In genomic region chr2:35322404-35323164, GRCm38 (mm10) we compare ENCODE assay signal across 10 mouse cellular contexts. TPM values are rescaled to one million over a fixed set of nuclear protein-coding genes. Genes with fewer than 3 reads are reported as not detected.
DNase-seq lines count a peak whose midpoint lies in the region; ATAC-seq lines count a peak whose summit lies in the region.
"Had no signal": no experiment of that assay in that cellular context is flagged by ENCODE, and none has a peak within 500 bp of the region (broad histone marks: within the 10 kb centered on the region; RNA-seq: fewer than 3 reads in every experiment).

No protein-coding gene starts in this region.

- H3K4me2 ChIP-seq in heart, embryonic 16.5 days (ENCODE audit: low read depth, low read length) = peak overlapping the region; percentile 49

- no peaks in the 10 kb centered on the region for H3K27me3 ChIP-seq in heart, embryonic 16.5 days (ENCODE audit: control insufficient read depth, insufficient read depth, low read length)

- peak overlapping the region; percentile 49 for H3K9ac ChIP-seq in heart, embryonic 16.5 days (ENCODE audit: low read length)

- H3K9me3 ChIP-seq in heart, embryonic 16.5 days (replicated peaks; ENCODE audit: control insufficient read depth, low read length) = no peaks in the 10 kb centered on the region

- WGBS in heart, embryonic 16.5 days = 40% methylated on average over 10 of the region's 10 CpGs

- intact Hi-C loops in gastrocnemius, postnatal 14 days (cut with DNase I; ENCODE audit: low total_unique reads) = no loop called here

- ATAC-seq in heart, embryonic 16.5 days (replicated peaks; ENCODE audit: extremely low read depth, insufficient read depth, low FRiP score) = peak; percentile 94

- H3K4me3 ChIP-seq in heart, embryonic 16.5 days (ENCODE audit: low read length) = peak overlapping the region; percentile 20; the same call in 1 of the 2 replicates

- peak; percentile 18 for DNase-seq in gastrocnemius, postnatal 14 days
- DNase-seq in gastrocnemius, adult 8-10 months (ENCODE audit: low spot score in 2 of 2) = no peak
- DNase-seq in urinary bladder, adult 18-20 months (ENCODE audit: low spot score in 2 of 2) = peak; percentile 39 to 45
- DNase-seq in urinary bladder, adult 2 months (ENCODE audit: low spot score) = no peak
- peak; percentile 74 for DNase-seq in lung, postnatal 10 days
- no peak for DNase-seq in yolk sac, embryonic 10.5 days (ENCODE audit: low spot score)
- DNase-seq in B cell, adult 2 months = no peak

- peaks cover 35% of the 10 kb centered on the region for H3K4me1 ChIP-seq in heart, embryonic 16.5 days (ENCODE audit: control insufficient read depth, insufficient read depth, low read length)

- H3K27ac ChIP-seq in heart, embryonic 16.5 days (ENCODE audit: low read length) = peak overlapping the region; percentile 86

- peaks cover 10% of the 10 kb centered on the region; the same call in 1 of the 2 replicates for H3K36me3 ChIP-seq in heart, embryonic 16.5 days (ENCODE audit: control insufficient read depth, insufficient read depth)

RNA-seq across cellular contexts. Expression of gene Stom, which starts 14.2 kb away (rescaled TPM):
- 10 to 100 TPM; 20.1 to 22.2 TPM for total RNA-seq in gastrocnemius, postnatal 14 days (2021)
- total RNA-seq in gastrocnemius, adult 8-10 months (2022) = 10 to 100 TPM; 25.3 to 27.8 (median 26.6) TPM
- 67.9 and 82.5 TPM in 2 replicates for polyA plus RNA-seq in urinary bladder, adult 2 months (2012; rRNA removed)
- 61.1 and 64.2 TPM in 2 replicates for polyA plus RNA-seq in heart, embryonic 16.5 days (2015; fragmentation: Nextera tagmentation; extraction: Ambion mirVana)

RNA-seq across cellular contexts. Expression of gene 4930568D16Rik, which starts 44.9 kb away (rescaled TPM):
- not detected for total RNA-seq in gastrocnemius, postnatal 14 days (2021)
- total RNA-seq in gastrocnemius, adult 8-10 months (2022) = not detected
- polyA plus RNA-seq in urinary bladder, adult 2 months (2012; rRNA removed) = not detected in 2 replicates
- polyA plus RNA-seq in heart, embryonic 16.5 days (2015; fragmentation: Nextera tagmentation; extraction: Ambion mirVana) = not detected in 2 replicates
- total RNA-seq: liver, adult 2 months had no signal
- polyA plus RNA-seq: embryonic facial prominence, embryonic 11.5 days; liver, adult 2 months had no signal

Comparison
In these comparisons a context has a peak if more than half of its experiments do, and no peak if none do; other contexts are left out.
1. DNase-seq: peak in gastrocnemius, postnatal 14 days (single experiment), urinary bladder, adult 18-20 months (2 of 2) and lung, postnatal 10 days (single experiment); none in gastrocnemius, adult 8-10 months (0 of 2), urinary bladder, adult 2 months (single experiment), yolk sac, embryonic 10.5 days (single experiment) and B cell, adult 2 months (0 of 2).